Mouse (Mus musculus): ENCODE data around the gene Il2rb.

Gene Il2rb

GRCm38 (mm10) chr15:78457193-78457592 lies 37.9 kb downstream of the Il2rb start:
- in situ Hi-C loops (cut with MboI; ENCODE audit: low pct_unique_long_range_greater_than_20kb in 1 of 2, low sequenced_read_pairs in 2 of 2, unreplicated experiment in 1 of 2): no loop called here

DNA sequence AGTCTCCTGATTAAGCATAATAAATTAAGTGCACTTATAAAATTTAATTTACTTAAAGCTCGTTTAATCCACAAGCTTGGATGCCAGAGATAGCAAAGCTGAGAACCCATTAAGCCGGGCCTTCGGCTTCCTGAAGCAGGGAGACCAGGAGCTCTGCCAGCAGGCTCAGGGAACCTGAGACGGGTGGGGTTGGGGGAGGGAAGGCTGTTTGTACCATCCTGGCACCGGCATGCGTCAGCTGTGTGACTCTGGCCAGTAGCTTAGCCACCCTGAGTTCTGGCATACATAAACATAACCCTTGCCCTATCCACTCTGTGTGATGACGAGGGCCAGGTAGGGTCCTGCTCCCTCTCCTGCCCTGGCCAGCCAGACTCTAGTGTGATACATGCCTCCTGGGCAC lies 39.0 kb downstream of the Il2rb start:
- in situ Hi-C loops (cut with MboI; ENCODE audit: low pct_unique_long_range_greater_than_20kb in 1 of 2, low sequenced_read_pairs in 2 of 2, unreplicated experiment in 1 of 2): no loop called here

- in situ Hi-C loops (cut with MboI; ENCODE audit: low pct_unique_long_range_greater_than_20kb in 1 of 2, low sequenced_read_pairs in 2 of 2, unreplicated experiment in 1 of 2): no loop called here
Measured at GRCm38 (mm10) chr15:78455168-78455567, 39.9 kb downstream of the Il2rb start.

DNA sequence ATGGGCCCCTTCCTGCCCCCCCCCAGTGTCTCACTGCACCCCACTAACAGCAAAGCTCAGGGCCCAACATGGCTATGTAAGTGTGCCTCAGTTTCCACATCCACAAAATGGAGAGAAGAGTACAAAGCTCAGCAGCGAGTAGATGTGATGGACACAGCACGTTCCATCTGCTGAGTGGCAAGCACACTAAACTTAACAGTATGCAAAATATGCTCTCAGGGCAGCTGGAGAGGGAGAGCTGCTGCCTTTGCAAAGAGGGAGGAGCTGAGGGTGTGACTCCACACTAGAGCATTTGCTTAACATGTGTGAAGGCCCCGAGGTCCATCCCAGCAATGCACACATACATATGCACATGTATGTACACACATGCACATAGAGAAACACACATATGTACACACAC lies 42.1 kb downstream of the Il2rb start:
- in situ Hi-C loops (cut with MboI; ENCODE audit: low pct_unique_long_range_greater_than_20kb in 1 of 2, low sequenced_read_pairs in 2 of 2, unreplicated experiment in 1 of 2): no loop called here

DNA sequence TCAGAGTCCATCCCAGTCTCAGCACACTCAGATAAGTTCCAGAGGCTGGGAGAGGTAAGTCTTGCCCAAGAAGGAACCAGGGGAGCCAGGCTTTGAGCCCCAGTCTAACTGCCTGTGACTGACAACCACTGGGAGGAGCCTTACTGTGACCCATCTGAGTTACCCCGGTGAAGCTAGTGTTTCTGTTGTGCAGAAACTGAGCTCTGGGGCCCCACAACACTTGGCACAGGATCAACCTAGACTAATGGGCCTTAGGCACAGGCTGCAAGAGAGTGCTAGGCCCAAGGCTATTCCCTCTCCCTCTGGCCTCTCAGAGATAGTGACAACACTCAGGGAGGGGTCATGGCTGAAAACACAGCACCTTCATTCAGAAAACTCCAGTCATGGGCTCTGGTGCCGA lies 43.9 kb downstream of the Il2rb start:
- in situ Hi-C loops (cut with MboI; ENCODE audit: low pct_unique_long_range_greater_than_20kb in 1 of 2, low sequenced_read_pairs in 2 of 2, unreplicated experiment in 1 of 2): no loop called here

DNA sequence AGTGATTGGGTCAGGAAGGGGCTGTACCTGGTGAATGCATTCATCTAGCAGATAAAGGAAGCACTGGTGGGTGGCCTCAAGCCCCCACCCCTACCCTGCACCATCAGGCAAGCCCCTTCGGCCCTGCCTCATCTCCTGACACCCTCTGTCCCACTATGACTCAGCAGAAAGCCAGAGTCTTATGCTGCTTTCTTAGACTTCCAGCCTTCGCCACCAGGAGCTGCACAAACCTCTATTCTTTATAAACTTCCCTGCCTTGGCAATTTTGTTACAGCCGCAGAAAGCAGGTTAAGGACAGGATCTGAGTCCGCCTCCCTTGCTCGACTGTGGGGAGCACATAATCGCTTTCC lies 44.7 kb downstream of the Il2rb start:
- in situ Hi-C loops (cut with MboI; ENCODE audit: low pct_unique_long_range_greater_than_20kb in 1 of 2, low sequenced_read_pairs in 2 of 2, unreplicated experiment in 1 of 2): no loop called here

DNA sequence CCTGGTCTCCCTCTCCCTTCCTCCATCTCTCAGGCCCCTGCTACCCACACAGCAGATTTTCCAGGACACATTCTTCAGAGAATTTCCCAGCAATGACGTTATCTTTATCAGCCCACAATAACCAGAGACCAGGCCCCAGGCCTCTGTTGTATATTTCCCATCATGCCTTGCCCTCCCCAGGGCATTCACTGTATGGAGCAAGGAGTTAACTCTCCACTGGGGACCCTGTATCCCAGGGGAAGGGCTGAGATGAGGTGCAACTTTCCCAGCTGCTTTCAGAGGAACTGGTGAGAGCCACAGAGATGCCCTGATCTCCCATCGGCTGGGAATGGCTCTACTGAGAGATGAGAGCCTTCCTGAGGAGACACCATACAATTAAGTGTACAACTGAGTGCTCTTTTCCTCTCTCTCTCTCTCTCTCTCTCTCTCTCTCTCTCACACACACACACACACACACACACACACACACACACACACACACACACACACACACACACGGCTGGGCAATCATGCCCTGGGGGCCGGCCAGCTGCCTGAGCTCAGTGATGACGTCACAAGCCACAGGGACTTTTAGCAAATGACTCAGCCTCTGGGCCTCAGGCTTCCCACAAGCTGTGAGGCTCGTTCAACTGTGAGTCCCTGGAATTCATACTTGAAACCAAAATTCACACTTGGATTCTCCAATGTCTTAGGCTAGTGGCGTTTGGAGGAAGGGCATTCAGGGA lies 45.2 kb downstream of the Il2rb start:
- in situ Hi-C loops (cut with MboI; ENCODE audit: low pct_unique_long_range_greater_than_20kb in 1 of 2, low sequenced_read_pairs in 2 of 2, unreplicated experiment in 1 of 2): no loop called here

DNA sequence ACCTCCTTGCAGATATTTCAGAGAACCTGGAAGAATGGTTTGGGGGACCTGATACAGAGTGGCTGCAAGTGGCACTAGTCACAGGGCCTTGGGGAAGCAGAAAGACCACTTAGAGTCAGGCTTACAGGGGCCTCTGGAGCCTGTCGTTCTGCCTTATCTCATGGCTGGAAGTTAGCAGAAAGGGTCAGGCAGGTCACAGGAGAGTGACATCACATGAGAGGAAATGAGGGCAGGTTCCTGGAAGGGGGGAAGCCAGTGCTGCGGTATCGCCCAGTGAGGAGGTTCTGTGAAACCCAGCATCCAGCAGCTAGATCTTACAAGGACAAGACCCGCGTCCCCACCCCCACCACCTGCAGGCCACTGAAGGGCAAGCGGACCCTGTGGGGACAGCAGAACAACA lies 45.9 kb downstream of the Il2rb start:
- in situ Hi-C loops (cut with MboI; ENCODE audit: low pct_unique_long_range_greater_than_20kb in 1 of 2, low sequenced_read_pairs in 2 of 2, unreplicated experiment in 1 of 2): no loop called here

DNA sequence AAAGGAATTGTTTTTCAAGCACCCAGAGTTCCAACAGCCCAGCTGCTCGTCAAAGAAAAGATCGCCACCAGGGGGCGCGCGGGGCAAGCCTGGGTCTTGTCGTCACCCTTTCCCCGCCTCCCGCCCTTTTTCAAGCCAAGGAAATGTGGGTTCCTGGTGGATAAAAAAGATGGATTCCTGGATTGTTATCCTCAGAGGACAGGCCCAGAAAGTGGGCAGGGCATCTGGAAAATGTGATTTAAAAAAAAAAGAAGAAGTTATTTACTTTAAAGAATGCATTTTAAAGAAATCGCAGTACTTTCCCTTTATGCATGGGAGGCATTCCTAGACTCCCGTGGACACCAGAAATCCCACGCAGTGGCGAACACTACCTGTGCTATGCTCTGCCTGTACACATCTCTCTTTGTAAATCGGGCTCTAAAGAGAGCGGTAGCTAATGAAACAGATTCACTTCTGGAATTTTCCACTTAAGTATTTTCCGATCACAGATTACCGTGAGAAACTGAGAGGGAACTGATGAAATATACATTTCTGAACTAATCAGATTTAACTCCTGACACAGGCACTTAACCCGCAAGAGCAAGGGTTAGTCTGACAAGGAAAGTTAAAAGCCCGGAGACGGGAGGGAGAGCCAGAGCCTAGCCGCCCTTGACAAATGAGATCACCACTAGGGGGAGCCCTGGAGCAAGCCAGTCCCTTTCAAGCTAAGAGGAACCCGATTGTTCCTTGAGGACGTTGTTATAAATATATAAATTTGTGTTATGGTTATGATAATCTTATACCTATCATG lies 47.1 kb downstream of the Il2rb start:
- in situ Hi-C loops (cut with MboI; ENCODE audit: low pct_unique_long_range_greater_than_20kb in 1 of 2, low sequenced_read_pairs in 2 of 2, unreplicated experiment in 1 of 2): no loop called here

- in situ Hi-C loops (cut with MboI; ENCODE audit: low pct_unique_long_range_greater_than_20kb in 1 of 2, low sequenced_read_pairs in 2 of 2, unreplicated experiment in 1 of 2): no loop called here
Measured at GRCm38 (mm10) chr15:78447121-78447520, 48.0 kb downstream of the Il2rb start.

- in situ Hi-C loops (cut with MboI; ENCODE audit: low pct_unique_long_range_greater_than_20kb in 1 of 2, low sequenced_read_pairs in 2 of 2, unreplicated experiment in 1 of 2): no loop called here
Measured at GRCm38 (mm10) chr15:78443857-78444256, 51.2 kb downstream of the Il2rb start.

GRCm38 (mm10) chr15:78442231-78442630 lies 52.8 kb downstream of the Il2rb start:
- in situ Hi-C loops (cut with MboI; ENCODE audit: low pct_unique_long_range_greater_than_20kb in 1 of 2, low sequenced_read_pairs in 2 of 2, unreplicated experiment in 1 of 2): no loop called here

DNA sequence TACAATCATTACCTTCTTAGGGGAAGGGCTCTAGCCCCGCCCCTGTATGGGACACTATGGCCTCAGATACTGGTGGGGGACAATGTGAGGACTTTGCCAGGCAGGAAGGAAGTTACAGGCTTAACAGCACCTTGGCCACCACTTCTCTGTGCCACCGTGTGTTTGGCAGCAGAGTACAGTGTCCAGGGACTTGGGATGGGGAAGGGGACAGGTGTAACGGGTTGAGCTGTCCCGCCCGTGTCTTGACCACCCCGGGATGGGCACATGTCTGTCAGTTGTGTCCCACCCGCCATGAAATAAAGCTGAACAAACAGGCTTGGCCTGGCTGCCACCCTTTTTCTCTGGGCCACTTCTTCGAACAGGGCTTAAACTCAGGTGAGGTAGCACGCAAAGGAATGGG lies 56.1 kb downstream of the Il2rb start:
- in situ Hi-C loops (cut with MboI; ENCODE audit: low pct_unique_long_range_greater_than_20kb in 1 of 2, low sequenced_read_pairs in 2 of 2, unreplicated experiment in 1 of 2): no loop called here

- in situ Hi-C loops (cut with MboI; ENCODE audit: low pct_unique_long_range_greater_than_20kb in 1 of 2, low sequenced_read_pairs in 2 of 2, unreplicated experiment in 1 of 2): no loop called here
Measured at GRCm38 (mm10) chr15:78438505-78438904, 56.6 kb downstream of the Il2rb start.

- in situ Hi-C loops (cut with MboI; ENCODE audit: low pct_unique_long_range_greater_than_20kb in 1 of 2, low sequenced_read_pairs in 2 of 2, unreplicated experiment in 1 of 2): no loop called here
Measured at GRCm38 (mm10) chr15:78438018-78438394, 57.1 kb downstream of the Il2rb start.

DNA sequence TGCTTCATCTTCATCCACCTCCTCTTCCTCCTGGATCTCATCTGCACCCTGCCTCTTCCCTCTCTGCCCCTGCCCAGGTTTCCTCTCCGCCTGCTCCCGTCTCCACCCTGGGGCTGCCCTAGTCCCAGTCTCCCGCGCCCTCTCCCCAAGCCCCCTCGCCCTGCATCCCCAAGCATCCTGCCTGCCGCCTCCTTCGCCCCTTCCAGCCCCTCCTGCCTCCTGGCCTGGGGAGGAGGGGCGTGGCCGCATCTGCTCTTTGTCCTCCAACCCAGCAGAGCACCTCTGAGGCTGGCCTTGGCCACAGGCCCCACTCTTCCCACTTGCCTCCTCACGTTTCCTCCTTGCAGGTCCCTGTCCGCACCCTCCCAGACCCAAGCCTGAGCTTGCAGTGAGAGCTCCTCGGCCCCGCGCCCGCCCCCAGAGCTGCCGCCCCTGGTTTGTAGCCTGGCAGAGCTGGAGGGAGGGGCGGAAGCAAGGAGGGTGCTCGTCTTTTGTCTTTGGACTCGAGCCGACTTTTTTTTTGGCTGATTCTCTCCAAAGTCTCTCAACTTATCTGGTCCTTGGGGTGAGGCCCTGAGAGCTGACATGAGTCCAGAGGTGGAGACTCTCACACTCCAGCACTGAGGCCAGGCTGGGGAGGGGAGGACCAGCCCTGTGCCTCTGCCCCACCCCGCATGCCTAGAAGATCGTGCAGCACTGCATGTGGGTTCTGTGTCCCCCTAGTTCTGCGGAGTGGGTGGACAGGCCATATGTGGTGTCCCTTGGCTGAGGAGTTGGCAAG lies 57.6 kb downstream of the Il2rb start:
- in situ Hi-C loops (cut with MboI; ENCODE audit: low pct_unique_long_range_greater_than_20kb in 1 of 2, low sequenced_read_pairs in 2 of 2, unreplicated experiment in 1 of 2): no loop called here

GRCm38 (mm10) chr15:78436380-78437192 lies 58.5 kb downstream of the Il2rb start:
- in situ Hi-C loops (cut with MboI; ENCODE audit: low pct_unique_long_range_greater_than_20kb in 1 of 2, low sequenced_read_pairs in 2 of 2, unreplicated experiment in 1 of 2): no loop called here

GRCm38 (mm10) chr15:78435681-78436080 lies 59.4 kb downstream of the Il2rb start:
- in situ Hi-C loops (cut with MboI; ENCODE audit: low pct_unique_long_range_greater_than_20kb in 1 of 2, low sequenced_read_pairs in 2 of 2, unreplicated experiment in 1 of 2): no loop called here

All from mouse embryonic stem cell (cell line).